Mouse (Mus musculus): Measurements from ENCODE around the gene Bbs2. TPM values are rescaled to one million over a fixed set of nuclear protein-coding genes. Genes with fewer than 3 reads are reported as not detected.
A peak's percentile ranks its signal among the peaks of the same experiment; 100 is the strongest.
"Not testable (repeated sequence)": the region's sequence is repeated elsewhere in the genome, so short reads cannot be mapped to it uniquely, and the experiment has no call there.

Bbs2 gene
- polyA plus RNA-seq, 1 experiment = 8.3 TPM

DNA sequence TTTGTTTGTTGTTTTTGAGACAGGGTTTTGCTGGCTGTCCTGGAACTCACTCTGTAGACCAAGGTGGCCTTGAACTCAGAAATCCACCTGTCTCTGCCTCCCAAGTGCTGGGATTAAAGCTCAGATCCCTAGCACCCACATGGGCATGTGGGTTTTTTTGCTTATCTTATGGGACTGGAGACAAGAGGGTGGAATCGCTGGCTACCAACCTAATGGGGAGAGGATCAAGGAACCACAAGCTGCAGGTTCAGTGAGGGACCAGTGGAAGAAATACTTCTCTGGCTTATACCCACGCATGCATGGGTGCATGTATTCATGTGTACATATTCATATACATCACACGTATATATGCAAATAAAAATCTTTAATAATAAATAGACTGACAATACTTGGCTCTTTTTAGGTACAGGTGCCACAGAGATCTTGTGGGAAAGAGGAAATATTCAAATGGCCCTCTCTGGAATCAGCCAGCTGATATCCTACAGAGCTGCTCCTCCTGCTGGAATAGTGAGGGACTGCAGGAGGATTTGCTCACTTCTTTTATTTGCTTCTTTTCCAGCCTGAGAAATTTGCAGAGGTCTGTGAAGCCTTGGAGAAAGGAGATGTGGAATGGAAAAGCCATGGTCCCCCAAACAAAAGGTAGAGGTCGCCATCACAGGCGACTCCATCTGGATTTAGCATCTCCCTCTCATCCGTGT is 41.4 kb downstream of the Bbs2 start:
- H3K27ac ChIP-seq (replicated peaks; ENCODE audit: low read depth, low read length) = no peak overlapping the region
- H3K4me1 ChIP-seq (ENCODE audit: control insufficient read depth, insufficient read depth, insufficient read length, low read length) = no peaks in the 10 kb centered on the region
- no peak overlapping the region for H3K4me3 ChIP-seq (ENCODE audit: insufficient read depth, low read depth, low read length)

GRCm38 (mm10) chr8:94052696-94053095 is 46.0 kb downstream of the Bbs2 start:
- H3K4me1 ChIP-seq (ENCODE audit: control insufficient read depth, insufficient read depth, insufficient read length, low read length) = no peaks in the 10 kb centered on the region
- no peak overlapping the region for H3K4me3 ChIP-seq (ENCODE audit: insufficient read depth, low read depth, low read length)
- no peak overlapping the region for H3K27ac ChIP-seq (replicated peaks; ENCODE audit: low read depth, low read length)

DNA sequence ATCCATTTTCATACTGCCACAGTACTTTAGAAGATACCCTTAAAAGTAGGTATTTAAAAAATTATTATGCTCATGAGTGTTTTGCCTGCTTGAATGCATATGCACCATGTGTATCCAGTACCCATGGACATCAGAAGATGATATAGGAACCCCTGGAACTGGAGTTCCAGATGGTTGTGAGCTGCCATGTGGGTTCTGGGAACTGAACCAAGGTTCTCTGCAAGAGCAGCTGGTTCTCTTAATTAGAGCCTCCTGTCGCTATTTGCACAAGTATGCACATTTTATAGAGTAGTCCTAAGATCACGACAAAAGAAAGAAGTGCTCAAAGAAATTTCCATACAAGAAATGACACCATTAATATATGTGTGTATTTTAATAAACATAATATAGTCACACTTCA is 50.9 kb downstream of the Bbs2 start:
- Histone ChIP-seq H3K4me3 (ENCODE audit: insufficient read depth, low read depth, low read length) (no peak overlapping the region), H3K4me1 (ENCODE audit: control insufficient read depth, insufficient read depth, insufficient read length, low read length) (no peaks in the 10 kb centered on the region), H3K27ac (replicated peaks; ENCODE audit: low read depth, low read length) (no peak overlapping the region)

- Histone ChIP-seq H3K27ac (replicated peaks; ENCODE audit: low read depth, low read length) (no peak overlapping the region), H3K4me1 (ENCODE audit: control insufficient read depth, insufficient read depth, insufficient read length, low read length) (peaks cover 7% of the 10 kb centered on the region), H3K4me3 (ENCODE audit: insufficient read depth, low read depth, low read length) (peak overlapping the region; percentile 95)
These were observed 60.9 kb downstream of the Bbs2 start for GRCm38 (mm10) chr8:94037806-94038205.

GRCm38 (mm10) chr8:94036944-94037524 is 61.7 kb downstream of the Bbs2 start, which contains the start of the genes Nudt21 and Ogfod1:
TSS of gene Nudt21 (minus strand) at chr8:94037031.
TSS of gene Ogfod1 (plus strand) at chr8:94037198.
- Histone ChIP-seq H3K27ac (replicated peaks; ENCODE audit: low read depth, low read length) (peak within 1 kb of the TSS; percentile 54), H3K4me1 (ENCODE audit: control insufficient read depth, insufficient read depth, insufficient read length, low read length) (peaks cover 7% of the 10 kb centered on the region), H3K4me3 (ENCODE audit: insufficient read depth, low read depth, low read length) (peak within 1 kb of the TSS; percentile 95)

GRCm38 (mm10) chr8:94036541-94036940 is 62.2 kb downstream of the Bbs2 start:
- Histone ChIP-seq H3K27ac (replicated peaks; ENCODE audit: low read depth, low read length) (peak overlapping the region; percentile 21; the same call in 1 of the 2 replicates), H3K4me3 (ENCODE audit: insufficient read depth, low read depth, low read length) (peak overlapping the region; percentile 88)
- H3K4me1 ChIP-seq (ENCODE audit: control insufficient read depth, insufficient read depth, insufficient read length, low read length) = not testable (repeated sequence)

DNA sequence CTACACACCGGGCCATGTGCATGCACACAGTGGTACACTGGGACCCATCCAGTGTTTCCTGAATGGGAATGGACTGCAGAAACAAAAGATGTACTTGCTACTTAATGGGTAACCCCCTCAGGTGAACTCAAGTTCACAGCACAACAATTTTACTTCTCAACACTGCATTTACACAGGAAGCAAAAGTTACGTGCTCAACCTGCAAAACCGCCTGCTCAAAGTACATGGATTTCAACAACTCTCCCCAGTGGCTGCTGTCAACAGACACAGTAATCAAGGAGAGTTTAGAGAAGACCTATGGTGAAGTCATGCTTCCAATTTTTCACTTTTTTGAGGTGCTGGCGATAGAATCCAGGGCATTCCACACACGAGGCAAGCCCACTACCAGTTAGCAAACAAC is 63.5 kb downstream of the Bbs2 start:
- H3K4me1 ChIP-seq (ENCODE audit: control insufficient read depth, insufficient read depth, insufficient read length, low read length) = peaks cover 7% of the 10 kb centered on the region
- no peak overlapping the region for H3K27ac ChIP-seq (replicated peaks; ENCODE audit: low read depth, low read length)
- 0 out of 2 replicates have a peak overlapping the region, but pooled peaks have one; percentile 12 for H3K4me3 ChIP-seq (ENCODE audit: insufficient read depth, low read depth, low read length)

DNA sequence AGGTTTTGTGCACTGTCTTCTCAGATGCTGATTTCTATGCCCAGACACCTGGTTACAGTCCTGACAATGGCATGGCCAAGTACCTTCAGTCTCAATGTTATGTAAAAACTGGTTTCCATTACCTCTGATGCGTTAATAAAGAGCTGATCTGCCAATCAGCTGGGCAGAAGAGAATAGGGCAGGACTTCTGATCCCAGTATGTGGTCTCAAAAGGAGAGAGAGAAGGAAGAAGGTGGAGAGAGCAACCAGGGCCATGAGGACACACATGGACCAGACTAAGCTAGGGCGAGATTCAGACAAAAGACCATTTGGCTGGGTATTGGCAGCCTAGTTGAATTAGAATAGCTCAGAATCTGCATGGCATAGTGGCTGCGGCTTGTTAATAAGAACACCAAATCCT is 65.1 kb downstream of the Bbs2 start:
- Histone ChIP-seq H3K27ac (replicated peaks; ENCODE audit: low read depth, low read length) (no peak overlapping the region), H3K4me1 (ENCODE audit: control insufficient read depth, insufficient read depth, insufficient read length, low read length) (peaks cover 7% of the 10 kb centered on the region), H3K4me3 (ENCODE audit: insufficient read depth, low read depth, low read length) (no peak overlapping the region)

DNA sequence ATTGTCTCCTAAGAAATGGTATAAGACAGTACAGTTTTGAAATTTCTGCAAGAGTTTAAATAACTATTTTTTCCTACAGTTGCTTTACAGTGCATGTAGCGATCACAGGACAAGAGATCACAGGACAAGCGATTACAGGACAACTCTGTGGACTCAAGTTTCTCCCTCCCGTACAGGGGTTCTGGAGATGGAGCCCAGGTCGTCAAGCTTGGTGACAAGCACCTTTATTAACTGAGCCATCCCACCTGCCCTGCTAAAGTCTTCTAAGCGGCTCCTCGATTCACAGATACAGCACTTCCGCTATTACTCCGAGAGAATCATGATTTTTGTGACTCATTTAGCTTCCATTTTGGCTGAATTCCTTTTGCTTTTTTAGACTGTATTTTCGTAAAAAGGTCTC is 69.0 kb downstream of the Bbs2 start:
- Histone ChIP-seq H3K4me1 (ENCODE audit: control insufficient read depth, insufficient read depth, insufficient read length, low read length) (peaks cover 2% of the 10 kb centered on the region; the same call in 1 of the 2 replicates), H3K27ac (replicated peaks; ENCODE audit: low read depth, low read length) (no peak overlapping the region), H3K4me3 (ENCODE audit: insufficient read depth, low read depth, low read length) (no peak overlapping the region)

- H3K4me1 ChIP-seq (ENCODE audit: control insufficient read depth, insufficient read depth, insufficient read length, low read length) = no peaks in the 10 kb centered on the region
- H3K27ac ChIP-seq (replicated peaks; ENCODE audit: low read depth, low read length) = no peak overlapping the region
- no peak overlapping the region for H3K4me3 ChIP-seq (ENCODE audit: insufficient read depth, low read depth, low read length)
These were observed 74.8 kb downstream of the Bbs2 start for GRCm38 (mm10) chr8:94023916-94024315.

Other genes with a start within 250 kb of the Bbs2 start
- gene Amfr, start 86.1 kb downstream of the Bbs2 start, polyA plus RNA-seq (2012; ENCODE audit: insufficient read depth, insufficient read length, missing spikeins) = 45.8 and 66.8 TPM in 2 replicates
- gene Nudt21, start 61.9 kb downstream of the Bbs2 start, polyA plus RNA-seq (2012; ENCODE audit: insufficient read depth, insufficient read length, missing spikeins) = 27.6 and 28.7 TPM in 2 replicates
- 6.5 and 11.2 TPM in 2 replicates for gene Ogfod1, start 61.7 kb downstream of the Bbs2 start, polyA plus RNA-seq (2012; ENCODE audit: insufficient read depth, insufficient read length, missing spikeins)
- not detected in 2 replicates for gene Mt4, start 38.3 kb upstream of the Bbs2 start, polyA plus RNA-seq (2012; ENCODE audit: insufficient read depth, insufficient read length, missing spikeins)
- gene Mt3, start 53.7 kb upstream of the Bbs2 start, polyA plus RNA-seq (2012; ENCODE audit: insufficient read depth, insufficient read length, missing spikeins) = not detected in 2 replicates
- gene Mt2, start 73.7 kb upstream of the Bbs2 start, polyA plus RNA-seq (2012; ENCODE audit: insufficient read depth, insufficient read length, missing spikeins) = 62.4 and 160 TPM in 2 replicates
- 526 and 987 TPM in 2 replicates for gene Mt1, start 80.2 kb upstream of the Bbs2 start, polyA plus RNA-seq (2012; ENCODE audit: insufficient read depth, insufficient read length, missing spikeins)
- 5.0 and 6.4 TPM in 2 replicates for gene Nup93, start 115.6 kb upstream of the Bbs2 start, polyA plus RNA-seq (2012; ENCODE audit: insufficient read depth, insufficient read length, missing spikeins)
- gene Slc12a3, start 230.3 kb upstream of the Bbs2 start, polyA plus RNA-seq (2012; ENCODE audit: insufficient read depth, insufficient read length, missing spikeins) = not detected in 2 replicates